ENCODE assay signal across 8 mouse cellular contexts in the genomic region with DNA sequence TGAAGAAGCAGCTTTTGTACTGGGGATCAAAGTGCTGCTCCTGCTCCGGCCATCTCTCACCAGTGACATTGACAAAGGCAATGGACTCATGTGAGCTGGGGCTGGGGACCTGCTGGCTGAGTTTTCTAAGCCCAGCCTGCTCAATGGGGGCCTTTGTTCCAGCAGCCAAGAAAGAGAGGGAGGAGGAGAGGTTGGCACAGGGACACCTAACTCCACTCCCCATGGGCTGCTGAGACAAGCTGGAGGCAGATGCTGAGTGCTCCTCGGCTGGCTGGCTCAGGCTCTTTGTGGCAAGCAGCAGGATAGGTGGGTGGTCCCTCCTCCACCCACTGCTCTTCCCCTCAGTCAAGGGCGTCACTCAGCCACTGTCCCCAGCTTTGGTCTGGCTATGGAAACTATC.
DNase-seq lines count a peak whose midpoint lies in the region; ATAC-seq lines count a peak whose summit lies in the region.

No protein-coding gene starts in this region.

- H3K9me3 ChIP-seq in forebrain, embryonic 10.5 days = no peaks in the 10 kb centered on the region
- no peaks in the 10 kb centered on the region for H3K9me3 ChIP-seq in forebrain, embryonic 11.5 days (ENCODE audit: control insufficient read depth, low read length)
- H3K9me3 ChIP-seq in embryonic facial prominence, embryonic 14.5 days (ENCODE audit: control insufficient read depth, low read length) = no peaks in the 10 kb centered on the region
- no peaks in the 10 kb centered on the region for H3K9me3 ChIP-seq in neural tube, embryonic 15.5 days (replicated peaks)

- no peaks in the 10 kb centered on the region for H3K36me3 ChIP-seq in forebrain, embryonic 10.5 days (replicated peaks)
- no peaks in the 10 kb centered on the region for H3K36me3 ChIP-seq in forebrain, embryonic 11.5 days (ENCODE audit: control insufficient read depth, insufficient read depth, low read length)
- no peaks in the 10 kb centered on the region for H3K36me3 ChIP-seq in embryonic facial prominence, embryonic 14.5 days (ENCODE audit: control insufficient read depth, insufficient read depth, low read length)
- no peaks in the 10 kb centered on the region for H3K36me3 ChIP-seq in neural tube, embryonic 15.5 days

- 32% methylated on average over 3 of the region's 3 CpGs for WGBS in forebrain, embryonic 10.5 days
- 16% methylated on average over 3 of the region's 3 CpGs for WGBS in forebrain, embryonic 11.5 days
- WGBS in embryonic facial prominence, embryonic 14.5 days = 18% methylated on average over 3 of the region's 3 CpGs
- 20% methylated on average over 3 of the region's 3 CpGs for WGBS in neural tube, embryonic 15.5 days

- no peak overlapping the region for H3K4me2 ChIP-seq in forebrain, embryonic 11.5 days (ENCODE audit: low read depth, low read length, severe bottlenecking)
- no peak overlapping the region for H3K4me2 ChIP-seq in embryonic facial prominence, embryonic 14.5 days (ENCODE audit: low read depth, low read length)
- H3K4me2 ChIP-seq in neural tube, embryonic 15.5 days = no peak overlapping the region

- no peak overlapping the region for H3K4me3 ChIP-seq in forebrain, embryonic 10.5 days
- H3K4me3 ChIP-seq in forebrain, embryonic 11.5 days (ENCODE audit: low read depth, low read length) = no peak overlapping the region
- H3K4me3 ChIP-seq in embryonic facial prominence, embryonic 14.5 days (ENCODE audit: low read depth, low read length) = no peak overlapping the region
- no peak overlapping the region for H3K4me3 ChIP-seq in neural tube, embryonic 15.5 days (replicated peaks)

- H3K4me1 ChIP-seq in forebrain, embryonic 10.5 days = peaks cover 19% of the 10 kb centered on the region
- peaks cover 7% of the 10 kb centered on the region for H3K4me1 ChIP-seq in forebrain, embryonic 11.5 days (replicated peaks; ENCODE audit: control insufficient read depth, insufficient read depth, low read length)
- peaks cover 9% of the 10 kb centered on the region; the same call in 1 of the 2 replicates for H3K4me1 ChIP-seq in embryonic facial prominence, embryonic 14.5 days (ENCODE audit: control insufficient read depth, insufficient read depth, low read length)
- peaks cover 17% of the 10 kb centered on the region for H3K4me1 ChIP-seq in neural tube, embryonic 15.5 days

- no peak for ATAC-seq in forebrain, embryonic 11.5 days (replicated peaks; ENCODE audit: low FRiP score)
- ATAC-seq in embryonic facial prominence, embryonic 14.5 days (ENCODE audit: low read depth) = peak; percentile 89
- peak; percentile 76 for ATAC-seq in neural tube, embryonic 15.5 days (ENCODE audit: low FRiP score)
- no peak for ATAC-seq in CD4-positive, CD25-positive, alpha-beta regulatory T cell, adult 4 months

- no peaks in the 10 kb centered on the region for H3K27me3 ChIP-seq in forebrain, embryonic 10.5 days (ENCODE audit: poor library complexity, severe bottlenecking)
- no peaks in the 10 kb centered on the region for H3K27me3 ChIP-seq in forebrain, embryonic 11.5 days (ENCODE audit: control insufficient read depth, insufficient read depth, low read length)
- H3K27me3 ChIP-seq in embryonic facial prominence, embryonic 14.5 days (replicated peaks; ENCODE audit: control insufficient read depth, insufficient read depth, low read length) = no peaks in the 10 kb centered on the region
- no peaks in the 10 kb centered on the region for H3K27me3 ChIP-seq in neural tube, embryonic 15.5 days (replicated peaks)

- peak overlapping the region; percentile 31 for H3K27ac ChIP-seq in forebrain, embryonic 10.5 days
- H3K27ac ChIP-seq in forebrain, embryonic 11.5 days (ENCODE audit: low read depth, low read length) = no peak overlapping the region
- peak overlapping the region; percentile 28; the same call in 1 of the 2 replicates for H3K27ac ChIP-seq in embryonic facial prominence, embryonic 14.5 days (replicated peaks; ENCODE audit: low read depth, low read length)
- peak overlapping the region; percentile 41; the same call in 1 of the 2 replicates for H3K27ac ChIP-seq in neural tube, embryonic 15.5 days (replicated peaks)

- intact Hi-C loops in gastrocnemius, postnatal 14 days (cut with DNase I; ENCODE audit: low total_unique reads) = no loop called here

- DNase-seq in forebrain, embryonic 10.5 days (ENCODE audit: extremely low spot score, low spot score) = no peak
- no peak for DNase-seq in forebrain, embryonic 11.5 days (ENCODE audit: low spot score)
- peak; percentile 58 for DNase-seq in embryonic facial prominence, embryonic 14.5 days (ENCODE audit: low spot score)
- DNase-seq in layer of hippocampus, adult 8-10 months (ENCODE audit: low spot score in 2 of 2) = peak; percentile 36 to 41
- no peak for DNase-seq in gastrocnemius, postnatal 14 days
- DNase-seq in spleen, postnatal 14 days (ENCODE audit: low spot score in 2 of 2) = no peak

- no peak overlapping the region for H3K9ac ChIP-seq in forebrain, embryonic 11.5 days (ENCODE audit: low read length)
- H3K9ac ChIP-seq in embryonic facial prominence, embryonic 14.5 days (ENCODE audit: low read depth, low read length) = no peak overlapping the region
- H3K9ac ChIP-seq in neural tube, embryonic 15.5 days (replicated peaks) = no peak overlapping the region

Comparison
In these comparisons a context has a peak if more than half of its experiments do, and no peak if none do; other contexts are left out.
1. DNase-seq: peak in embryonic facial prominence, embryonic 14.5 days (single experiment) and layer of hippocampus, adult 8-10 months (2 of 2); none in forebrain, embryonic 10.5 days (single experiment), forebrain, embryonic 11.5 days (single experiment), gastrocnemius, postnatal 14 days (single experiment) and spleen, postnatal 14 days (0 of 2).
2. ATAC-seq: peak in embryonic facial prominence, embryonic 14.5 days (single experiment) and neural tube, embryonic 15.5 days (single experiment); none in forebrain, embryonic 11.5 days (single experiment) and CD4-positive, CD25-positive, alpha-beta regulatory T cell, adult 4 months (single experiment).